Mouse (Mus musculus): ENCODE data around the gene Rcan2.
"Not testable (repeated sequence)": the region's sequence is repeated elsewhere in the genome, so short reads cannot be mapped to it uniquely, and the experiment has no call there.

The Rcan2 gene

DNA sequence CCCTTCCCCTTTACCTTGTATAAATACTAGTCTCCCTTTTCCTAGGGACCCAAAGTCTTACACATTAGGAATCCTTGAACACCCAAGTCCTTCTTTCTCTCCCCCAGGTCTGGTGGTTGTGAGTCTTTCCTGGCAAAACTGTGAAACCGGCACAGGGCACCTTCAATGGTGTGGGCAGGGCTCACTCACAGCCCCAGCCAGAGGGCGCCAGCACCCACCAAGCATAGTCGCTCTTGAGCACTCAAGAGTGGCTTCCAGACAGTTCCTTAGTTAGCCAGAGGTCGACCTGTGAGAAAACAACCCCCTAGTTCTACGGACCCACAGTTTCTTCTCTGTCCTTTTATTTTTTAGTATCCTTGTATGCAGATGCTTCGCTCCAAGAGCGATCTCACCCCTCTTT is at the start of gene Rcan2:
Gene Rcan2, plus strand, starts transcription at position 275 of the 400 bp plus-strand sequence.
- peak; percentile 81 to 89 for DNase-seq

- no peak for DNase-seq
These were observed 48.3 kb upstream of the Rcan2 start for GRCm38 (mm10) chr17:43752811-43753210.

GRCm38 (mm10) chr17:43754687-43755086 is 46.5 kb upstream of the Rcan2 start:
- DNase-seq: no peak

DNA sequence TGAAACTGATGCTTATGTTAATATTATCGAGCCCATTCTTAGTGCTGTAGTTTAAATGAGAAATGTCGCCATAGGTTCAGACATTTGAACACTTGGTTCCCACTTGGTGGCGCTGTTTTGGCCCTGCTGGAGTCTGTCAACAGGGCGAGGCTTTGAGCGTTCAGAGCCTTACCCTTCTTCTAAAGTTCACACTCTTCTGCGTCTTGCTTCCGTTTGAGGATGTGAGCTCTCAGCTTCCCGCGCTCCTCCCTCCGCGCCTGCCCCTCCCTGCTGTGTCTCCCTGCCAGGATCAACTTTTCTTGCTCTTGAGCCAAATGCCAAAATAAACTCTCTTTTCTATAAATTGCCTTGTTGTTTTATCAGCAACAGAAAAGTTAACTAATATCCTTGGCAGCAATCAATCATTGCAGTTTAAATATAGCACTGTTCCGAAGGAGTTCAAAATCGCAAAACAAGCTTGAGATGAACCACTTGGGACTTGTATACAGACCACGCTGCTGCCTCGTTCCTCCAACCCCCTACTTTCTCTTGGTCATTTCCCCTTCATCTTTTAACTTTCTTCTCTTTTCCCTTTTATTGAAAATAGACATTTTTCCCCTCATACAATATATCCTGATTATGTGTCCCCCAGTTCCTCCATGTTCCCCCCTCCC is 42.4 kb upstream of the Rcan2 start:
- no peak for DNase-seq

- DNase-seq: no peak
These were observed 16.6 kb upstream of the Rcan2 start for GRCm38 (mm10) chr17:43784531-43784930.

DNA sequence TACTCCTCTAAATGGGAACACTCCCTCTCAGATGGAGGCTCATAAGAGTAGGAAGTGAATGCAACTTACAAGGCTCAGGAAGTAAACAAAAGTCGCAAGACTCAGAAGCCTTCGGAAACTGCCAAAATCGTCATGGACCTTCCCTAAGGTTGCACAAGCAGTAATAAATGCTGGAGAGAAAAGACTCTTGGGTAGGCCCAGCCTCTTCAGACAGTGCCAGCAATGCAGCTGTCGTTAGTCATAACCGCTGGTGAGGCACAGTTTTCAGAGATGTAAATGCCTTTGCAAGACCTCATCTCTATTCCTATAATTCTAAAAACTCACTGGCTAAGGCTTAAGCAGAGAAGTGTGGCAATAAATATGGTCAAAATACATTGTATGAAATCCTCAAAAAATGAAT is 12.9 kb upstream of the Rcan2 start:
- no peak for DNase-seq

DNA sequence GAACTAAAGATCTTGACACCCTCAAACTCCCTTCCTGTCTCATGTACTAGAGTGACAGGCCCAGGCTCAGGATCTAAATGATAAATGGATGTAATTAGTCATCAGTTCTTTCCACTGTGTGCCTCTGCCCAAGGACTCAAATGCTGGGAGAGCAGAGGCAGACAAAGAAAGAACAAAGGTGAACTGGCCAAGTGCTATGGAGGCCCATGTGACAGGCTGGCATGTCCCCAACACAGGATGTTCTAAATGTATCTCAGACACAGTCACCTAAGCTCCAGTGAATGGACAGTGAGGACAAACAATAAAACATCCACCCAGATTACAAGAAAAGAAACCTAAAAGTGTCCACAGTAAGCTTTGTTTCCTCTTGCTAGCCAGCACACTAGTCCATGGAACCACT is 11.8 kb upstream of the Rcan2 start:
- DNase-seq: no peak

GRCm38 (mm10) chr17:43791751-43792150 is 9.4 kb upstream of the Rcan2 start:
- no peak for DNase-seq

DNA sequence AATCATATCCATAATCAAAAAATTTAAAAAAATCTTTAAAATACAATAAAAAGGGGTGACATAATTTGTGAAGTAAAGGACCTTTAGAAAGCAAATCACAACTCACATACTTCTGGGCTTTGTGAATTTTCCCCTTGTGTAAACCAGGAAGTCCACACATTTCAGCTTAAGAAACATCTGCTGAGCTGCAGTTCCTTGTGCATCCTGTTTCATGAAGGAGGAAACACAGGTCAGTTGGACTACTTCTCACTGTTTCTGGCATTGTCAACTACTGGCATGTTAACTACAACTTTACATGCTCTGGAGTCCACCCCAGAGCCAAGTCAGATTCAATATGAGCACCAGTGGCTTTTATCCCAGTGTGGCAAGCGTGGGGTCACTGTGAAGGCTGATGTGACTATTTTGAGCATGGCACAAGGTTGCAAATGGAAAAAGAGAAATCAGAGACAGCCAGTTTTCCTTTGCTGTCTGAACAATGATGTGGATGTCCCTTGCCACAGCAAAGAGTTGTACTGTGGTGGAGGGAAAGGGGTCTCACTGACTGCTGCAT is 6.3 kb upstream of the Rcan2 start:
- no peak for DNase-seq

- peak; percentile 74 to 75 for DNase-seq
These were observed 633 bp downstream of the Rcan2 start for GRCm38 (mm10) chr17:43801595-43802373.

GRCm38 (mm10) chr17:43802414-43802813 is 1.3 kb downstream of the Rcan2 start:
- peak in 1 of 2 experiments; percentile 29 for DNase-seq

GRCm38 (mm10) chr17:43803111-43803510 is 2.0 kb downstream of the Rcan2 start:
- DNase-seq: no peak

GRCm38 (mm10) chr17:43803764-43804163 is 2.6 kb downstream of the Rcan2 start:
- DNase-seq: peak in 1 of 2 experiments; percentile 49

DNA sequence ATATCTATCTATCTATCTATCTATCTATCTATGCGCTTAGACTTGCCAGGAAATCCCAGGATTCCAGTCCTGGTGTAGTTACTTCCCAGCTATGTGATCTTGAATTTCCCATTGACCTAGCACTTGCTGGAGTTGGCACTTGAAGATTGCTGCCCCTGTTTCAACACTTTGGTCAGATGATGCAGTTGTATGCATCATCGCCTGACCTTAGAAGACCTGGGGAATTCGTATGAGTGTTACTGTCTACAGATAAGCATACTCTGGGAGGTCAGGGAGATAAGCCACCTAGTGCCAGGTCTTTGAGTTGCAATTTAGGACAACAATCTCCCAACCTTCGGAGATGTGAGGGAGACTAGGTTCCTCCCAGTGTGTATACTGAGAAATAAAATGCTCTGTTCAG is 5.7 kb downstream of the Rcan2 start:
- DNase-seq: no peak

GRCm38 (mm10) chr17:43811453-43811852 is 10.3 kb downstream of the Rcan2 start:
- DNase-seq: no peak

DNA sequence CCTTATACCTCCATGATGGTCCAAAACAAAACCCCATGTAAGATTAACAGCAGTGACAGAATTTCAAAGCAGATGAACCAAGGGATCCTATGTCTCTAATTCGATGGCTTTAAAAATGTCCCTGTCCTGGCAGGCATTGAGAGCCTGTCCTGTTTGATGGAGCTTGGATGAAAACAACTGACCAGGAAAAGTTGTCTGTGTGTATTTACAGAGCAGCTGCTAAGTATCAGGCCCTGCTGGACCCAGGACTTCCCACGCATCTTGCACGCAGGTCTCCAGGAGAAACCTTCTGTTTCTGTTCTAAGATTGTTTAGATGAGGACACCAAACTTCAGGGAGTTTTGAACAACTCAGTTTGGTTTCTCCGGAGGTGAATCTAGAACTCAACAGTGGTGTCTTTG is 14.2 kb downstream of the Rcan2 start:
- DNase-seq: no peak

- DNase-seq: no peak
These were observed 15.3 kb downstream of the Rcan2 start for GRCm38 (mm10) chr17:43816480-43816879.

GRCm38 (mm10) chr17:43817171-43817570 is 16.0 kb downstream of the Rcan2 start:
- no peak for DNase-seq

DNA sequence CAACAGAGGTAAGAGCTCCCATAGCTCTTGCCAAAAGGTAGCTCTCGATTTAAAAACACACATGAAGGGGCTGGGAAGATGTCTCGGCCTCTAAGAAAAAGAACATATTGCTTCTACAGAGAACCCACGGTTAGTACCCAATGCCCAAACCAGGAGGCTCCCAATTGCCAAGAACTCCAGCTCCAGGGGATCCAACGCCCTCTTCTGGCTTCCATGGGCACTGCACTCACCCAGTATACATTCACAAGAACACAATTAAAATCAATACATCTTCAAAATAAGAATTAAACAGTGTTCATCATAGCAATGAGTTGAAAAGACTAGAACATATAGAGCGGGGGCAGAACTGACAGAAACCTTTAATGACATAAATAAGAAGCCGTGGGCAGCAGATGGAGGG is 17.2 kb downstream of the Rcan2 start:
- DNase-seq: no peak

- peak; percentile 83 to 90 for DNase-seq
These were observed 19.8 kb downstream of the Rcan2 start for GRCm38 (mm10) chr17:43820904-43821303.

- no peak for DNase-seq
These were observed 21.1 kb downstream of the Rcan2 start for GRCm38 (mm10) chr17:43822207-43822606.

DNA sequence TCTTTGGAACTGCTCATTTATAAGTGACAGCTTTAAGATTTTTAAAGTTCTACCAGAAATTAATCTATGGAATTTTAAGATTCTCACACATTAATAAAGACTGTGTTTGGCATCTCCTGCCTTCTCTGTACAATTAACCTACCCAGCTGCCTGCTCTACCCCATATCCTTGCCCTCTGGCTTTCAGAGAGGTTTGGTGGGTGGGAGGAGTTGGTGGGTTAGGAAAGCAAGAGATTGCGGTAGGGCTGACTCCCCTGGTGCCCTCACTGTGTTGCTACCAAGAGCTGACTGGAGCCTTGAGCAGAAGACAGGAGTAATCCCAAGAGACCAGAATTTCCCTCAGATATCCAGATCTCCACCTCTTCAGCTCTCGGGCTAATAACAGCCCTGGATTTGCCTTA is 21.5 kb downstream of the Rcan2 start:
- DNase-seq: no peak

- no peak for DNase-seq
These were observed 23.7 kb downstream of the Rcan2 start for GRCm38 (mm10) chr17:43824781-43825410.

DNA sequence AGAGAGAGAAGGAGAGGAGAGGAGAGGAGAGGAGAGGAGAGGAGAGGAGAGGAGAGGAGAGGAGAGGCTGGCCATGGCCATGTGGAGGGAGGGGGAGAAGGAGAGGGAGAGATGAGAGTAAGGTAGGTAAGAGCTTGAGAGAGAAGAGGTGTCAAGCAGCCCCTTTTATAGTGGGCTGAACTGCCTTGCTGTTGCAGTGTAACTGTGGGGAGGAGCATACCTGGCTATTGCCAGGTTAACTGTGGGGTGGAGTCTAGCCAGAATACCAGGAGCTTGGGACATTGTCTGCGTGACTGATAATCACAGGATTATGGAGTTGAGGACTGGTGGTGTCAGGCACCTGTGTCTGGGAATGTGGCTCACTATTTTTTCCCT is 24.2 kb downstream of the Rcan2 start:
- not testable (repeated sequence) for DNase-seq
